Mouse (Mus musculus) gastrocnemius, postnatal 25 days (tissue): Measurements from ENCODE around the gene Kif3a. TPM values are rescaled to one million over a fixed set of nuclear protein-coding genes. Genes with fewer than 3 reads are reported as not detected.

Experiments used
- DNase-seq: peaks from one replicate; pipeline ENCODE4 v3.0.0; 2022
- total RNA-seq, 2 experiments: library from RNA; stranded (reverse); gene quantifications; 1 replicate in 1 of 2; 2 replicates in 1 of 2; pipeline ENCODE4 v1.2.3; 2021

Gene Kif3a
- total RNA-seq, 2 experiments from 2014 or later = 4.0 to 5.3 TPM

GRCm38 (mm10) chr11:53616748-53617558 lies 49.8 kb downstream of the Kif3a start:
- no peak for DNase-seq

- no peak for DNase-seq
These were observed 50.5 kb downstream of the Kif3a start for GRCm38 (mm10) chr11:53617562-53618109.

GRCm38 (mm10) chr11:53618619-53619198 lies 51.5 kb downstream of the Kif3a start, which contains the start of gene Il4:
Gene Il4 (minus strand): TSS chr11:53618669.
- DNase-seq = no peak

DNA sequence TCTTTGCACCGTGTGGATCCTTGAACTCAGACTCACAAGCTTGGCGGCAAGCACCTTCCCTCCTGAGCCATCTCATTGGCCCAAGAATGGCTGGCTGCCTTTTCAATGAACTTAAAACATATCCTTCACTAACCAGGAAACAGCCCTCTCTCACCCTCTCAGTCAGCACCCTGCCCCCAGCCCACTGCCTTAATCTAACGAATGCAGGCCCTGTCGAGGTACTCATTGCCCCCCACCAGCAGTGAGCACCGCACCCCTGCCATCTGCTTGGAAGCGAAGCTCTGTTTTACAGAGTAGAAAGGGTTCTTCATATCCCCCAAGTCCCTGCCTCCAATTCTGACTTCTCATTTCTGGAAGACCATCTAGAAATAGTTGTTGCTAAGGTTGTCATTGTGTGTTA lies 52.2 kb downstream of the Kif3a start:
- DNase-seq = no peak

DNA sequence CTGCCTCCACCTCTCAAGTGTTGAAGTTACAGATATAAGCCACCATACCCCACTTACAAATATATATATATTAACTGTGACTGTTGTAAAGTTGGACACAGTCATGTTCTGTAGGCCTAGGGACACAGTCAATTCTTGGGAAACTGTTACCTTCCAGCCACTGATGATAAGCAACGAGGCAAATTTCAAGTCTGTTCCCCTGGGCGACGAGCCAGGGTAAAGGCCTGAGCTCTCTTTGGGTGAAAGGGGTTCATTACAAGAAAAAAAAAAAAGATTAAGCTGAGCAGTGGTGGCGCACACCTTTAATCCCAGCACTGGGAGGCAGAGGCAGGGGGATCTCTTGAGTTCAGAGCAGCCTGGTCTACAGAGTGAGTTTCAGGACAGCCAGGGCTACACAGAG lies 52.9 kb downstream of the Kif3a start:
- no peak for DNase-seq

DNA sequence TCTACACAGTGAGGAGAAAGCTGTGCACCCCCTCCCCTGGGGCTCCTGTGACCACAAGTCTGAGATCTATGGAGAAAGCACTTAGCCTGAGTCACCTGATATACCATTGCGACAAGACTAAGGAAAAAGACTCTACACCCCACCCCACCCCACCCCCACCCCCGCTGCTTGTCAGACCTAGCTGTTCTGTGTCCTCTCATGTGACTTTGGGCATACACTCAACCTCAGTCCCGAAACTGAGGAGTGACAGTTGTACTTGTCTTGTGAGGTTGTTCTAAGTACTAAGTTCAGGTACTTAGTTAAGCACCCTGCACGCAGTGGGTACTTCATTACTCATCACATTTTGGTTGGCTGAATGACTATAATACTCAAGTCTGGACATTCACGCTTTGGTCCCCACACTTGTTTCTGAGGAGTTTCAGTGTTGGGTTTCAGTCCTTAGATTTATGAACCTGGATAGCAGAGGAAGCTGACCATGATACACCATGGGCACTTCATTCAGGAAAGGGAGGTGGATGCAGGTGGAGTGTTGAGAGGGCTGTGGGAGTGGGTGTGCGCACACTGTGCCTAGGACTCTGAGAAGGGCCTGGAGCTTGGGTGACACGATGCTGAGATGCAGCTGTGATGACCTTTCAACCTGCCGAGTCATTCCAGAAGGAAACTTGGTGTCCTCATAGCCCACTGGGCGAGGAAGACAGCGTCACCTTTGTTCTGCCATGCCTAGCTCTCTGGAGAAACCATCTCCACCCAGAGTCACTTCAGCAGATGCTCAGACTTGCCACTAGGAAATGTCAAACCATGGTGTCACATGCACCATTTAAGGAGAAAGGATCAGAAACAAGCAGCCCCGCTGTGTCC lies 54.6 kb downstream of the Kif3a start:
- DNase-seq = no peak

DNA sequence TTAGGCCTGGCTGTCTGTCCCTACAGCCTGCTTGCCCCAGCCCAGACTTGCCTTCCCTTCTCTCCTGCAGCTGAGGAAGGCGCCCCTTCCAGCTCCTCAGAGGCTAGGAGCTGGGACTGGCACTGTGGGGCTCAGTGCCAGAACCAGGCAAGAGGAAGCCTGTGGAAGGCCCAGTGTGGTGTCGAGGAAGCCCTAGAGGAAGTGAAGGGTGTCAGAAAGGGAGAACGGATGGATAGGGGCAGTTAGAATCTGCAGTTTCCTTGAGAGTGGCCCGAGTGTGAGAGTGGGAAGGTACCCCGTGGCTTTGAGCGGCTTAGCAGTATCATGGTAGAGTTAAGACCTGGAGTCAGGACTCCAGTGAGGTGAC lies 55.2 kb downstream of the Kif3a start:
- no peak for DNase-seq

DNA sequence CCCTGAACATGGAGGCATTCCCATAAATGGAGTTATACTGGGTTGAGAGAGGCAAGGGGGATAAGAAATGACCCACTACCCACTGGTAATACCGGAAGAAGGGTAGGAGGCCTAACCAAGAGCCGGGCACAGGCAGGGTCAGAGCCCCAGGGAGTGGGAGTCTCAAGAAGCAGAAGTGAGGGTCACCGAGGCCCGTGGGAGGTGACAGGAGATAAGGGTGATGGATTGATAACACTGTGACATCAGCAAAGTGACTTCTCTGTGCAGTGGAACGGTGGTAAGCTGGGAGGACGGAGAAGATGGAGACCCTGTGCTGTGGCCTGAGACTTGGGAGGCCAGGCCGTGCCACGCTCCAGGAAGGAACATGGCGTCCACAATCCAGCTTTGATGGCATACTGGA lies 56.4 kb downstream of the Kif3a start:
- DNase-seq = no peak

GRCm38 (mm10) chr11:53624124-53624523 lies 56.9 kb downstream of the Kif3a start:
- DNase-seq = no peak

DNA sequence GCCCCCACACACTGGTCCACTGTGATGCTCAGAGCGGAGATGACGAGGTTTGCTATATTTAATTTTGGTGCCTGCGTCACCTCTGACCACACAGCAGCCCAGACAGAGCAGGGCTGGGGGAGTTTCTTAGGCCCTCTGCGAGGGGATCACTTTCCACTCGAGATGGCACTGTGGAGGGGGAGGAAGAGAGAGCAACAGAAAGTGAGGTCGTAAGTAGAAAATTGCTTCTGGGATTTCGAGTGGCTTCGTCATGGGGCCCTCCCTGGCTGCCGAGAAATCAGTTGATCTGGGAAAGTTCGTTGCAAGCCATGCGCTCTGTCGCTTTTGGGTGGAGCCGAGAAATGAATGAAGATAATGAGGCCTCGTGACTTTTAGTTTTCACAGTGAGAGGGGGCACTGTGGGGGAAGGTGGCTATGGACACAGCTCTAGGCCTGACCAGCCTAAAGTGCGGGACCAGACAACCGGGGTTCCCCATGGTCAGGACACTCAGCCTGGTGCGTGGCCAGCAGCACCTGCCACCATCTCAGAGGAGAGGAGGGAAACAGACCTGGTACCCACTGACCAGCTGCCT lies 59.7 kb downstream of the Kif3a start:
- DNase-seq = no peak

GRCm38 (mm10) chr11:53627859-53628258 lies 60.7 kb downstream of the Kif3a start:
- no peak for DNase-seq

DNA sequence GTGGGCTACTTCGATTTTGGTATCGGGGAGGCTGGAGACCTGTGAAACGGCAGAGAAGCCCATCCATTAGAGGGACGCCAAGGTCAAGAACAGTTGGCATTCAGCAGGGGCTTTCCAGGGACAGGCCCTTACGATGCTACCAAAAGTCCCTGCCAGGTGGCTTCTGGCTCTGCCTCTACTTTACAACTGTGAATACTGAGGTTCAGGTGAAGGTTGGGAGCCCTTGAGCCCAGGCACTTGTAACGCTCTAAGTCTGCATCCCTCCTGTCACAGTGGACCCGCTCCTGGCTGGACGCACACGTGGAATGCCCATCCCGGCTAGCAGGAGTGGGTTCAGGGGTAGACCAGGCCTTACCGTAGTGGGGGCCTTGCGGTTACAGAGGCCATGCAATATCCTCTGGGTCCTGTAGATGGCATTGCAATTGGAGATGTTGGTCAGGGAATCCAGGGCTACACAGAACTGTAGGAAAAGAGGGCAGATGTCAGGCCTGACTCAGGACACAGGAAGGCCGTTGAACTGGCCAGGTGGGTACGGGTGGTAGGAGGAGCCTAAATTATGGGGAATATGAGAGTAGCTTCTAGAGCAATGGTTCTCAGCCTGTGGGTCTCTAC lies 65.0 kb downstream of the Kif3a start:
- no peak for DNase-seq

GRCm38 (mm10) chr11:53633644-53634043 lies 66.5 kb downstream of the Kif3a start:
- DNase-seq = no peak

- no peak for DNase-seq
These were observed 67.4 kb downstream of the Kif3a start, which contains the start of gene Il13 for GRCm38 (mm10) chr11:53634556-53634955. Gene Il13 (minus strand): TSS chr11:53634702.

- no peak for DNase-seq
These were observed 68.5 kb downstream of the Kif3a start for GRCm38 (mm10) chr11:53635590-53636182.

DNA sequence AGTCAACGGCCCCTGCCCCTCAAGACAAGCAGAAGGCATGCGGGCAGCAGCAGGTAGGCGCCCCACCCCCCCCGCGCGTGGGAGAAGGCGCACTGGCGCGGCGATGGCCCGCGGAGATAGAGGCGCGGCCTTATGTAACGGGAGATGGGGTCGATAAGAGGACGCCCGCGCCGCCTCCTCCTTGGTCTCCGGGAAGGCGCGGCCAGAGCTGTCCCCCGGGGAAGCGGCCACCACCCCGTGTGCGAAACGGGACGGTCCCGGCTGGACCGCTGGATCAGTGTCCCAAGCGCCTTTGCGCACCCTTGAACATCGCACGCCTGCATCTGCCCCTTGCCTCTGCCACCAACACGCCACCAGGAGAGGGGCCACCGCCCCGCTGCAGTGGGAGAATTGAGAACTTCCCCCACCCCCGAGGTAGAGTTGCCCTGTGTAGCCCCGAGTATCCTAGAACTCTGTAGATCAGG lies 69.0 kb downstream of the Kif3a start:
- DNase-seq = no peak

DNA sequence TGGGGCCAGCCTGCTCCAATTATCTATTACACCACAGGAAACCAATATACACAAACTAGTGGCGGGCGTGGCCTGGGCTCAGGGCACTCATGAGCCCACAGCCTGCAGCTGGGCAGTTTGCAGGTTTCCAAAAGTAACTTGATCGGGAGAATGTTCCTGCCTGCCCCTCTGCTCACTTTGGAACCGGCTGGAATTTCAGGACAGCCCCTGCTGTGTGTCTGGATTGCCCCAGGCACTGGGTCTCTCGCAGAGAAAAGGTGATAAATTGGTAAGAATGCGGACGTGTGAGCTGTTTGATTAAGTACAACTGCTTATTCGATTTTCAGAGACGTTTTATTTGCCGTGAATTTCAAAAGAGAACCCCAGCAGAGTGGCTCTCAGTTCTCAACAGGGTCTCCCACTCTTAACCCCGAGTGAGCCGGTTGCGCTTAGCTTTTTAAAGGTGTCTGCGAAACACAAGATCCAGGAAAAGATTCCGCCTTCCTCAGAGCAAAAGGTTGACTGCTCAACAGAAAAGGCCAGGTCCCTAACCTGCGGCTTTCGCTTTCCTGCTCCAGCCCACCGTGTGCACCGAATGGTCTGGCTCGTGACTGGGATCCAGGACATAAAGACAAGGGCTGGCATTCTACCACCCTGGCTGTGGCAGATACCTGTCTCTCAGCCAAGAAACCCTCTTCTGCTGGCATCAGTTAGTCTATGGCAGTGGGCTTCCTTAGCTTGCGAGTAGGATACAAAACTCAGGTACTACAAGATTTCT lies 70.0 kb downstream of the Kif3a start:
- no peak for DNase-seq

DNA sequence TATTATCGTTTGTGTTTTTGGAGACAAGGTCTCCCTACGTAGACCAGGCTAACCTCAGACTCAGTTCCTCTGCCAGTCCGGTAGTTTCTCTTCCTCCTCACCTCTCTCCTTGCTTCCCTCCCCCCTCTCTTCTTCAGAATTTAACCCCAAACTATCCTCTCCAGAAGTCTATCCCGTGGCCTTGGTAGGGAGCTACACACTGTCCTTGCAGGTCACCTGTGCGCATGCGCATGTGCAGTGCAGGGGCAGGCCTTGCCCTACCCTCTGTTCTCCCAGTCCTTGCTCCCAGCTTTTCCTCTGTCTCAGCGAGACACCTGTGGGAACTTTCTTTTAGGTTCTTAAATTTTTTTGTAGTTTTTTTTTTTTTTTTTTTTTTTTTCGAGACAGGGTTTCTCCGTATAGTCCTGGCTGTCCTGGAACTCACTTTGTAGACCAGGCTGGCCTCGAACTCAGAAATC lies 70.7 kb downstream of the Kif3a start:
- DNase-seq = no peak

- no peak for DNase-seq
These were observed 75.6 kb downstream of the Kif3a start for GRCm38 (mm10) chr11:53642744-53643279.

- DNase-seq = no peak
These were observed 76.8 kb downstream of the Kif3a start for GRCm38 (mm10) chr11:53644017-53644416.
